Mouse (Mus musculus) heart, postnatal 14 days (tissue): ENCODE data around the gene Ulbp1. TPM values are rescaled to one million over a fixed set of nuclear protein-coding genes. Genes with fewer than 3 reads are reported as not detected.
A peak's percentile ranks its signal among the peaks of the same experiment; 100 is the strongest.
"Not testable (repeated sequence)": the region's sequence is repeated elsewhere in the genome, so short reads cannot be mapped to it uniquely, and the experiment has no call there.

Experiments
- DNase-seq, 2 experiments: peaks; one replicate each; pipeline ENCODE4 v3.0.0; 2021 to 2022
- intact Hi-C: fragments of 180-260 bp; cut with DNase I; formaldehyde crosslinking; loops from one replicate; pipeline ENCODE4 v1.15.1; 2025
- long read RNA-seq, 2 experiments: library from polyadenylated mRNA; stranded (forward); transcript quantifications; one replicate each; pipeline ENCODE4 v2.0.0; 2021
- total RNA-seq, 2 experiments: library from RNA; stranded (reverse); gene quantifications; 2 replicates each; pipeline ENCODE4 v1.2.3; 2021

The Ulbp1 gene
- 1 to 10 TPM; 5.5 to 8.7 TPM for total RNA-seq
- long read RNA-seq, experiment 1, partial matches to known transcripts: 0 of 1 reads
- long read RNA-seq, experiment 1, other reads (novel, unspliced or antisense): 0 of 1 reads
- long read RNA-seq, experiment 2, partial matches to known transcripts: 1 of 1 reads
- long read RNA-seq, experiment 2, other reads (novel, unspliced or antisense): 0 of 1 reads

- peak; percentile 78 to 81 for DNase-seq
- intact Hi-C loops: no loop called here
These were observed at the start of gene Ulbp1 for GRCm38 (mm10) chr10:7473197-7473889. TSS of gene Ulbp1 (minus strand) at chr10:7473638.

DNA sequence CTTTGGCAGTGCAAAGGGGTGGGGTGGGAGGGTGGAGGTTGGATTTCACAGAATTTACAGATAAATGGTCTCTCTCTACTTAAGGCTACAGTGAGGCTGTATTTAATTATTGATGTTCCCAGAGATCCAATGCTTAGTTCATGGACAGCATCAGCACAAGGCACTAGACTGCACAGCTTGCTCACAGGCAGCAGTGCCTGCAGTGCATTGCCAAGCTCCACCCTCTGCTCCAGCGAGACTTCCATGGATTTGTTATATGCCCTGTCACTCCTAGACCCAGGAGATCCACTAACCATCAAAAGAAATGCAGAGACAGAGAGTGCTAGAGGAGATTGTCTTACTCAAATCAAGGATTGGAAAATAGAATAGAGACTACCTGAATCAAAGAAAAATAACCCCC lies 24.7 kb upstream of the Ulbp1 start:
- DNase-seq, intact Hi-C loops: not testable (repeated sequence)

DNA sequence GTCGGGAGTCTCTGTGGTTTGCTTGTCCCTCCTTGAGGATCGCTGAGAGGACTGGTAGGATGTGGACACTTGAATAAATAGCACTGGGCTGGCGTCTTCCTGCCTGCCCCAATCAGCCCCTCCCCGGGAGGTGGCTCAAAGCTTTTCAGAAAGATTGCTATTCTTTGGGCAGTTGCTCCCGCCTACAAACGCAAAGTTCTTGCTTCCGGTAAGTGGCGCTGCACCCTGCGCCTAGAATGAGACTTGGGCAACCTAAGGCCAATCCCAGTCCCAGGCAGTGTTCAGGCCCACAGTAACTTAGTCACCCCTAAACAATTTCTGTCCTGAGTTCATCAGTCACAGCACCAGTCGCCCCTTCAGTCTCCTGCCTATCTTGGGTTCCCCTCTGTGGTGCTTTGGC lies 18.9 kb upstream of the Ulbp1 start:
- intact Hi-C loops, DNase-seq: not testable (repeated sequence)

DNA sequence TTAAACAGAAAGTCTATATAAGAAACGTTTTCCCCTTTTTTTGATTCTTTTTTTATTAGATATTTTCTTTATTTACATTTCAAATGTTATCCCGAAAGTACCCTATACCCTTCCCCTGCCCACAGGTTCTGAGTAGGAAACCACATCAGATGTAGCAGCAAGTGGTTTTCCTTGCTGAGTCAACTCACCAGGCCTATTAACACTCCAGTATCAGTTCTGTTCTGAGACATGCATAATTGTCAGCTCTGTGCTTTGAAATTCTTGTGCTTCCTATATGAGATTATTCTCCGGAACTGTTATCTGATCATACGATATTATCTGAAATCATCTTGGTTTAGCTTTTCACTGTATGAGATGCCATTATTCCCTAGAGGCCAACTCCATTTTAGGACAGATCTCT lies 10.2 kb upstream of the Ulbp1 start:
- no peak for DNase-seq
- intact Hi-C loops: no loop called here

DNA sequence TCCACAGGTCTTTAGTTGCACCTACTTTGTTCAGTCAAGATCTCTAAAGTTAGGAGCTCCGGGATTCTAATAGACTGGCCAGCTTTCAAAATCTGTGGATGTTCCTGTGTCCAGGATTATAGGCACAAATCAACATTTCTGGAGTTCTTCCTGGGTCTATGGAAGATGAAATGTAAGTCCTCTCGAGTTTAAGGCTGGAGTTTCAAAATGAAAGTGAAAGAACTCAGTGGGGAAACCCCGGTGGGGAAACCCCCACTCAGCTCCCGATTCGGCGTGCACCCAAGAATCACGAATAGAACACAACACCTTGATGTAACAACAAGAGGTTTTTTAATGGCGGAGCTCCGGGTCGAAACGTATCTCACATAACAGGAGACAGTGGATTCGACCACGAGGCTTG lies 787 bp upstream of the Ulbp1 start:
- DNase-seq, intact Hi-C loops: not testable (repeated sequence)

GRCm38 (mm10) chr10:7471664-7472063 lies 1.8 kb downstream of the Ulbp1 start:
- DNase-seq: no peak
- intact Hi-C loops: loop anchor here (2.0 kb wide), 1 partner anchor 129 kb away; no protein-coding TSS in a partner anchor

GRCm38 (mm10) chr10:7470457-7470856 lies 3.0 kb downstream of the Ulbp1 start:
- intact Hi-C loops: loop anchor here (2.0 kb wide), 1 partner anchor 130 kb away; no protein-coding TSS in a partner anchor

GRCm38 (mm10) chr10:7469716-7470414 lies 3.6 kb downstream of the Ulbp1 start:
- peak; percentile 59 to 69 for DNase-seq
- intact Hi-C loops: loop anchor here (2.0 kb wide), 1 partner anchor 131 kb away; no protein-coding TSS in a partner anchor

More at GRCm38 (mm10) chr10:7470457-7470856, 3.0 kb downstream of the Ulbp1 start:
- no peak for DNase-seq

DNA sequence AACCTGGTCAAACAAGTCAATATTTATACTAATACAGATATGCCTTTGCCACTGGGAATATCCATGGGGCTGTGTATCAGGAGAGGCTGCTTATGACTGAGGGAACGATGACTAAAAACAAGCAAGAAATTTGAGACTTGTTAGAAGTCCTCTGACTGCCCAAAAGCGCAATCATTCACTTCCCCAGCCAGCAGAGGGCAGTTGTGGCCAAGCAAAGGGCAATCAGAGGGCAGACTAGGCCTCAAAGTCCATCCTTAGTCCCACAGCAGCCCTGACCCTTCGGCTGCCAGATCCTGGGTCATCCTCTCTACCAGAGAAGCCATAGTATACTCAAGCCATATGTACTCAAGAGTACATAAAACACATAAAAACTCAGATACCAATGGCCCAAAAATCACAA lies 11.4 kb downstream of the Ulbp1 start:
- no peak for DNase-seq
- intact Hi-C loops: no loop called here

DNA sequence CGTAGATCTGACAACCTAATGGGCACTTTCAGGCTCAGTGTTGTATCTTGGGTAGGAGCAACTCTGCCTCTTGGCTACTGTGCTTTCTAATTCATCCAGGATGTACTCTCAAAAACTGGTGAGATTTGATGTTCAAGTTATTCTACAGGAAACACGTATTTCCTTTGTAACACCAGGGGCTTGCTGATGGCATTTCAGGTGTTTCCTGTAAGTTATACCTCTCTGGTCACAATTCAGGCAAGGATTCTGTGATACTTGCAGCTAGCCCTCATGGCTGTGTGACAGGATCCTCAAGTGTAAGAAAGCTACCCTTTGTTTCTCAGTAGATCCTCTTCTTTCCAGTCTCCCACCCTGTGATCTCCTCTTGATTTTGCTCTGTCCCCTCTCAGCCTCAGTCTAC lies 34.5 kb downstream of the Ulbp1 start:
- DNase-seq: no peak
- intact Hi-C loops: no loop called here

- DNase-seq: no peak
- intact Hi-C loops: no loop called here
These were observed 80.0 kb downstream of the Ulbp1 start for GRCm38 (mm10) chr10:7393143-7394035.

- peak in 1 of 2 experiments; percentile 5 for DNase-seq
- intact Hi-C loops: no loop called here
These were observed 81.2 kb downstream of the Ulbp1 start for GRCm38 (mm10) chr10:7391935-7392930.

DNA sequence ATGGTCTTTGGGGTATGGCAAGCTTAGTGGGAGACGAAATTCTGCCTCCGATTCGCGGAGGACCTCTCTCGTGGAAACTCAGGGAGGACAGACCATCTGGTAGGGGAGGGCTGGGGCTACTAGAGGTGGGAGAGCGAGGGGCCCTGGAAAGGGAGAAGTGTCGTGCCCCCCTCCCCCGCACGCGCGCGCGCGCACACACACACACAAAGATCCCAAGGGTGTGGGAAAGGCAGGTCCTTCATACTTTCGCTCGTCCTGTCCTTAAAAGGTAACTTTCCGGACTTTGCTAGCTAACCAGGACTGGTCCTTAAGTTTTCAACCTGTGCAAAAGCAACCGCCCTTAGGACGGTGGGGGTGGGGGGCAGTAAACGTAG lies 81.9 kb downstream of the Ulbp1 start:
- intact Hi-C loops: no loop called here
- DNase-seq: peak in 1 of 2 experiments; percentile 11

- intact Hi-C loops: no loop called here
- DNase-seq: peak in 1 of 2 experiments; percentile 11
These were observed 82.3 kb downstream of the Ulbp1 start for GRCm38 (mm10) chr10:7391108-7391507.

Other genes with a start within 250 kb of the Ulbp1 start
- gene Lrp11, start 116.2 kb upstream of the Ulbp1 start, total RNA-seq: 1 to 10 TPM; 2.1 TPM
- gene Nup43, start 193.9 kb upstream of the Ulbp1 start, total RNA-seq: 1 to 10 TPM; 4.8 to 5.5 TPM
- 100 to 1,000 TPM in 1 of 2 experiments, 10 to 100 TPM in 1; 98.7 to 106 TPM for gene Pcmt1, start 207.5 kb upstream of the Ulbp1 start, total RNA-seq
- gene Lats1, start 207.6 kb upstream of the Ulbp1 start, total RNA-seq: 10 to 100 TPM; 16.9 to 17.2 TPM